Mouse (Mus musculus): ENCODE data around the gene Zfp60. TPM values are rescaled to one million over a fixed set of nuclear protein-coding genes. Genes with fewer than 3 reads are reported as not detected.
"Not testable (repeated sequence)": the region's sequence is repeated elsewhere in the genome, so short reads cannot be mapped to it uniquely, and the experiment has no call there.

The Zfp60 gene
- polyA plus RNA-seq, 1 experiment from 2014 or later, result 126 TPM

DNA sequence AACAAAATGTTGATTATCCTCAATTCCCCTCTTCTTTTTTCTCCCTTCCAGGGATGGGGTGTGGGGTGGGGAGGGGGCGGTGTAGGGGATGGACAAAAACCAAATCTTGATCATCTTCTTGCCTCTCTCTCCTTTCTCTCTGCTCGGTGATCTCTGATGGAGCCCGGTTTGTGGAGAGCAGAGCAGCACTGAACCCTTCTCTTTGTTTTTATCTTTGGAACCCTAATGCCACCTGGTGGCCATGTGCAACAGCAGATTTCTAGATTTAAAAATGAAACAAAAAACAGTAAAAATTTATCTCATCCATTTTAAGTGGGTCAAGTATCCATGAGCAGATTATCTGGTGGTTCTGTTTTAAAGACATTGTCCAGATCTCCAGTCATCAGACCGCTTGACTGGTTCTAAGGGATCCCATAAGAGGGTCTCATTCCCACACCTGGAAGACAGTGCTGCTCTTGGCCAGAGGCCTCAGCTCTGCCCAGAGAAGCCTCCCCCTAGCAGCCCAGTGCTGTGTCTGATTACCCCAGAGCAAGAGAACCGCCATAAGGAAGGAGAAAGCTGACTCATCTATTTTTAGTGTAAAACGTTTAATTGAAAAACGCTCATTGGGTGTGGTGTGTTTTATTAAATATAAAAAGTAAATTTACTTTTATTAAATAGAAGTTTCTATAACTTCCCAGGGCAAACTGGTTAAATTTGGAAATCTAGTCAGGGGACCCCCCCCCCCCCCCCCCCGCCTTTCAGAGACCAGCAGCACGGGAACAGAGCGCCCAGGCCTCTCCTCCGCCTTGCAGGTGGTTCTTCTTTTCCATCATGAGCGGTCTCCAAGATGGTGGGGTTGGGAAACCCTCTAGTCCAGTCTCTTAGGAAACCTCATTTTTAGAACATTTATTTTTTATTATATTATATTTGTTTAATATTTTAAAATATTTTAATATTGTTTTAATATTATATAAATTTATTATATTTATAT lies 5.3 kb upstream of the Zfp60 start:
- 0 out of 2 replicates have a peak overlapping the region, but pooled peaks have one; percentile 3 for H3K4me2 ChIP-seq (replicated peaks)
- H3K36me3 ChIP-seq, result no peaks in the 10 kb centered on the region
- H3K27me3 ChIP-seq, result no peaks in the 10 kb centered on the region
- WGBS, result 37% methylated on average over 12 of the region's 12 CpGs
- H3K9ac ChIP-seq (replicated peaks), result peak overlapping the region; percentile 32; the same call in 1 of the 2 replicates
- H3K4me1 ChIP-seq, result peaks cover 4% of the 10 kb centered on the region; the same call in 1 of the 2 replicates
- H3K4me3 ChIP-seq, result no peak overlapping the region
- H3K27ac ChIP-seq (replicated peaks), result peak overlapping the region; percentile 75
- ATAC-seq (replicated peaks), result peak; percentile 88
- H3K9me3 ChIP-seq, result no peaks in the 10 kb centered on the region

DNA sequence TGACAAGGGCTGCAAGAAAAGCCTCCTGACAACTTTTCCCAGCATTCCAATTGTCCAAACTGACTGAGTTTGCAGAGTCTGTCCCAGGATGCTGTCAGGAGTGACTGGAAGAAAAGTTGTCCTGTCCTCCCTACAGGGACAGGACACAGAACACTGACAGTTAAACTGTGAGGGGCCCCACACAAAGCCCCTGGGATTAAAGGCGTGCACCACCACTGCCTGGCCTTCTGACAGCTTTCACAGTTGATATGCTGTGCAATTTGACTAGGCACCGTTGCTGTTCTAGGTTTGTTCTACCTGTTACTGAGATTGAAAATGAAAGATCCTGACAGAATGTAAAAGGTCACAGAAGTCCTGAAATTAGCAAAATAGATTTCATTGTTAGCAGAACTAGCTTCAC lies 3.7 kb upstream of the Zfp60 start:
- H3K4me2 ChIP-seq (replicated peaks), result no peak overlapping the region
- H3K9me3 ChIP-seq, result no peaks in the 10 kb centered on the region
- no peak for ATAC-seq (replicated peaks)
- no peaks in the 10 kb centered on the region for H3K27me3 ChIP-seq
- no peak overlapping the region for H3K4me3 ChIP-seq
- WGBS, result 44% methylated on average over 2 of the region's 2 CpGs
- H3K36me3 ChIP-seq, result no peaks in the 10 kb centered on the region
- peaks cover 8% of the 10 kb centered on the region for H3K4me1 ChIP-seq
- no peak overlapping the region for H3K27ac ChIP-seq (replicated peaks)
- no peak overlapping the region for H3K9ac ChIP-seq (replicated peaks)

DNA sequence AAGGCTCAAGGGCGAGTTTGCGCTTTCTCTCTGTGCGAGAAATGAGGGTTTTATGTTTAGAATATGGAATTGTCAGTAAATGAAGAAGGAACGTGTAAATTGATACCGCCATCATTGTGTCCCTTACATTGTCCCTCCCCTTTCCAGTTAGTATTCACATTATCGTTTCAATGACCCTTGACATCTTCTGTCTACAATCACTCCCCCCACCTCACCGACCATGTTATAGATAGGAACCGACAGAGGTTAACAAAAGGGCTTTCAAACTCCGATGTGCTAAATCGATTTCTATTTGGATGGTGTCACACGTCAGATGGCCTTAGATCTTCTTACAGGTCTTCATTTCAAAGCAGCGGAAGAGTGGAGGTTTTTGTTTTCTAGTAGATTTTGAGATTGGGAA lies 757 bp downstream of the Zfp60 start:
- ATAC-seq (replicated peaks), result no peak
- H3K36me3 ChIP-seq, result no peaks in the 10 kb centered on the region
- H3K4me1 ChIP-seq, result peaks cover 40% of the 10 kb centered on the region
- H3K9me3 ChIP-seq, result no peaks in the 10 kb centered on the region
- peak overlapping the region; percentile 66 for H3K4me3 ChIP-seq
- peak overlapping the region; percentile 61 for H3K4me2 ChIP-seq (replicated peaks)
- peak overlapping the region; percentile 97 for H3K27ac ChIP-seq (replicated peaks)
- WGBS, result 1% methylated on average over 12 of the region's 12 CpGs
- no peaks in the 10 kb centered on the region for H3K27me3 ChIP-seq
- peak overlapping the region; percentile 91 for H3K9ac ChIP-seq (replicated peaks)

DNA sequence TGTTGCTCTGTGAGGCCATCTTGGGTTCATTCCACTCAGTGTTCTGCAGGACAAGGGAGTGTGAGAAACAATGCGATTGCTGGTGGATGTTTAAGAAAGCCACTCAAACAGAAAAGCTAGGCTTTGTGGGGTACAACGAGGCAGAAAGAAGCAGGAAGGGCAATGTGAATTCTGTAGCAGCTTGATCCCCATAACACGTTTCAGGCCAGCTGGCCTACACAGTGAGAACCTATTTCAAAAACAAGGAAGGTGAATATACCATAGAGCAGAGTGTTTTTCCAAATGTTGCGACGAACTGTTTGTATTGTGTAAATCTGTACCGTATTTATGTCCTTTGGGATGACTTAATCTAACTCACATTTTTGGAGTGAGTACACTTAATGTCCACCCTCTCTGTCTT lies 1.3 kb downstream of the Zfp60 start:
- Histone ChIP-seq H3K36me3 (no peaks in the 10 kb centered on the region), H3K27me3 (no peaks in the 10 kb centered on the region), H3K9me3 (no peaks in the 10 kb centered on the region), H3K27ac (replicated peaks) (peak overlapping the region; percentile 97), H3K9ac (replicated peaks) (peak overlapping the region; percentile 91), H3K4me1 (peaks cover 40% of the 10 kb centered on the region), H3K4me3 (peak overlapping the region; percentile 66), H3K4me2 (replicated peaks) (peak overlapping the region; percentile 61)
- 49% methylated on average over 6 of the region's 6 CpGs for WGBS
- ATAC-seq (replicated peaks), result no peak

DNA sequence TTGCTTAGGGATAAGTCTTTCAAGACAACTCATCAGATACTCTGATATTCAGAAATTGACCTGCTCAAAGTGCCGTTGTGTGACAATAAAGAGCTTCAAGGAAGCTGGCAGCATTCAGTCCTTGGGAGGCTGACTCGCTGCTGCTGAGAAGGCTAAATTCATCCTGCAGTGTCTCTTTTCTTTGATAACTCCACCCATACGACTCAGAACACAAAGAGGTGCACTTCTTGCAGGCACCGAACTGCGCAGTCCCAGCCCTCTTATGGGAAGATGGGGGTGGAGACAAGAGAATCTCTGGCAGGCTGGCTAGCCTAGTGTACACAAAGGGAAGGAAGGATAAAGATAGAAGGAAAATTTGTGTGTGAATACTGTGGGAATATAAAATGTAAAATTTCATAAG lies 4.3 kb downstream of the Zfp60 start:
- Histone ChIP-seq H3K4me3 (peak overlapping the region; percentile 11; the same call in 1 of the 2 replicates), H3K27ac (replicated peaks) (peak overlapping the region; percentile 76), H3K9me3 (no peaks in the 10 kb centered on the region), H3K4me2 (replicated peaks) (peak overlapping the region; percentile 61), H3K36me3 (peaks cover 24% of the 10 kb centered on the region), H3K4me1 (peaks cover 40% of the 10 kb centered on the region), H3K27me3 (no peaks in the 10 kb centered on the region), H3K9ac (replicated peaks) (0 out of 2 replicates have a peak overlapping the region, but pooled peaks have one; percentile 23)
- 7% methylated on average over 5 of the region's 5 CpGs for WGBS
- ATAC-seq (replicated peaks), result no peak

DNA sequence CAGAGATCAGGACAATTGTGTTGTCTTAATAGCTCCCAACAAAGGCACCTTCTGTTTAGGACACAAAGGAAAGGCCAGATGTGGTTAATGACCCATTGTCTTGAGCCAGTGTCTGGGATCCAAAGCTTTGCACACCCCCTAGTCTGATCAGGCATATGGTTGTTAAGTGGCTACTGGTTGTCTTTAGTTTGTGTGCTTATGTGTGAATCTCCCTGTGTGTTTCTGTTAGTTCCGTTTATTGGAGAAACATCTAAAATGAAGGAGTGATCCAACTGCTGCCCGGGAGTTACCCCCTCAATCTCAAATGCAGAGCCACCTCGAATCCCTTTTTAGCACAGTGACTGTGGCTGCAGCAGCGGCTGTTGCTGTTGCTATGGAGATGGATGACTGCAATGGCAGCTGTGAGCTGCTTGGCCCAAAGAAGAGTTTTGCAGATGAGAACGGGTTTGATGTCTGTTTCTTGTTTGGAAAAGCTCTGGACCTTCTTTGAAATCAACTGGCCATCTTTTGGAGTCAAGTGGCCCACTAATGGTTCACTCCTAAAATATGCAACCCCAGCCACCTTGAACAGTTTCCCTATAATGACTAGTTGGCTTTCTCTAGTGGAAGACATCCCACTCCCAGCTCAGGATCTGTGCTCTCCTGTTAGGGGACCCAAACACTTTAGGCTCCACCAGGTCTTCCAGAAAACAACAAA lies 25.3 kb downstream of the Zfp60 start:
- Histone ChIP-seq H3K27ac (replicated peaks) (peak overlapping the region; percentile 68), H3K9ac (replicated peaks) (no peak overlapping the region), H3K27me3 (no peaks in the 10 kb centered on the region), H3K36me3 (peaks cover 13% of the 10 kb centered on the region), H3K4me1 (peaks cover 13% of the 10 kb centered on the region), H3K4me2 (replicated peaks) (no peak overlapping the region), H3K4me3 (no peak overlapping the region), H3K9me3 (no peaks in the 10 kb centered on the region)
- 4% methylated on average over 5 of the region's 5 CpGs for WGBS
- peak; percentile 80 for ATAC-seq (replicated peaks)

DNA sequence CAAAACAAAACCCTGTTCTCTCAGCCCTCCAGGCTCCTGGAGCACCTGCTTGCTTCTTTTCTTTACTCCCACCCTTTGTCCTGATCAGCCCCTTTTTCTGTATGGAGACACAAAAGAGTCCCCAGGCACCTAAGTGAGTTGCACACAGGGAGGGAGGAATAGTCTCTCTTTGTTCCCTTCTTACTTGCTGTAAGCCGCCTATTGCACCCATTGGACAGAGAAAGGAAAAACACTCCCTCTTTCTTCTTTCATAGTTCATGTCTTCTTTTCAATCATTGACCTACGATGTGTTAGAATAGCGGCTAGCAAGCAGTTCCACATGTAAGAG lies 25.8 kb downstream of the Zfp60 start:
- ATAC-seq (replicated peaks), result 0 out of 2 replicates have a peak, but pooled peaks have one; percentile 43
- peaks cover 9% of the 10 kb centered on the region; the same call in 1 of the 2 replicates for H3K36me3 ChIP-seq
- 1% methylated on average over 3 of the region's 3 CpGs for WGBS
- H3K27ac ChIP-seq (replicated peaks), result peak overlapping the region; percentile 68
- H3K9me3 ChIP-seq, result no peaks in the 10 kb centered on the region
- H3K4me3 ChIP-seq, result no peak overlapping the region
- H3K4me1 ChIP-seq, result peaks cover 13% of the 10 kb centered on the region
- no peak overlapping the region for H3K9ac ChIP-seq (replicated peaks)
- no peak overlapping the region for H3K4me2 ChIP-seq (replicated peaks)
- no peaks in the 10 kb centered on the region for H3K27me3 ChIP-seq

DNA sequence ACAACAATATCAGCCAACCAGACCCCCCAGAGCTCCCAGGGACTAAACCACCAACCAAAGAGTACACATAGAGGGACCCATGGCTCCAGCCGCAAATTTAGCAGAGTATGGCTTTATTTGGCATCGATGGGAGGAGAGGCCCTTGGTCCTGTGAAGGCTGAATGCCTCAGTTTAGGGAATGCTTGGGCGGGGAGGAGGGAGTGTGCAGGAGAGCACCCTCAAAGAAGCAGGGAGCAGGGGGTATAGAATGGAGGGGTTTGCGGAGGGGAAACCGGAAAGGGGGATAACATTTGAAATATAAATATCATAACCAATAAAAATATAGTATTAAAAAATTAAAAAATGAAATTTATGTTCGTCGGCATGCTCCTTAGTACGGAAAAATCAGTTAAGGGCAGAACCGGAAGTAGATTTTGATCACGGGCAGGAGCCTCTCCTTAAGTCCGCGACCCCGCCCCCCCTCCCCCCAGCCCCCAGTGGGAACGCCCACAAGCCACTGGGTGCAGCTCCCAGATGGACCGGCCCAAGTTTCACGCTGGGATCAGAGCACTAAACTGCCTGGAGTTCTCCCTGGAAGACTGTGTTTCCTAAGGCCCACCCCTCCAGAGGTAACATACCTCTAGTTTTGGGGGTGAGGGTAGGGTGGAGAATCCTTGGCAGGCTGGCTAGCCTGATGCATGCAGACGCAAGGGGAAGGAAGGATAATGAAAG lies 34.1 kb downstream of the Zfp60 start:
- Histone ChIP-seq H3K4me1 (peaks cover 3% of the 10 kb centered on the region; the same call in 1 of the 2 replicates), H3K4me2 (replicated peaks) (peak overlapping the region; percentile 46), H3K27me3 (no peaks in the 10 kb centered on the region), H3K4me3 (peak overlapping the region; percentile 32), H3K9ac (replicated peaks) (peak overlapping the region; percentile 24; the same call in 1 of the 2 replicates), H3K9me3 (no peaks in the 10 kb centered on the region), H3K27ac (replicated peaks) (no peak overlapping the region), H3K36me3 (no peaks in the 10 kb centered on the region)
- 17% methylated on average over 17 of the region's 17 CpGs for WGBS
- ATAC-seq (replicated peaks), result no peak

DNA sequence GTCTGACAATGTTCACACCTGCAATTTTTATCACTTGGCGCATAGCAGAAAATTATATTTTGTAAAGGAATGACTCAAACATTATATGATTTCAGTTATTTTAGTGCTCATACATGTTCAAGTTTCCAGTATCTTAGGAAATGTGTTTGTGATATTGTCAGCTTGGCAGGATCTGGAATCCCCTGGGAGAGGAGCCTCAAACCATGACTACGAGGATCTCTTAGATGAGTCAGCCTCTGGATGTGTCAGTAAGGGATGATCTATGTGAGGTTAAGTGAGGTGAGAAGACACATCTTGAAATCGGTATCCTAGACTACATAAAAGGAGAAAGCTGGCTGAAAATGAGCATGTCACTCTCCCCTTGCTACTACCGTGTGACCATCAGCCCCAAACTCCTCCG lies 58.1 kb downstream of the Zfp60 start:
- ATAC-seq (replicated peaks), result no peak
- Histone ChIP-seq H3K36me3 (no peaks in the 10 kb centered on the region), H3K27me3 (no peaks in the 10 kb centered on the region), H3K27ac (replicated peaks) (no peak overlapping the region), H3K4me1 (no peaks in the 10 kb centered on the region), H3K9ac (replicated peaks) (no peak overlapping the region), H3K4me2 (replicated peaks) (no peak overlapping the region), H3K4me3 (no peak overlapping the region), H3K9me3 (peaks cover 15% of the 10 kb centered on the region; the same call in 1 of the 2 replicates)
- 88% methylated on average over 5 of the region's 5 CpGs for WGBS

DNA sequence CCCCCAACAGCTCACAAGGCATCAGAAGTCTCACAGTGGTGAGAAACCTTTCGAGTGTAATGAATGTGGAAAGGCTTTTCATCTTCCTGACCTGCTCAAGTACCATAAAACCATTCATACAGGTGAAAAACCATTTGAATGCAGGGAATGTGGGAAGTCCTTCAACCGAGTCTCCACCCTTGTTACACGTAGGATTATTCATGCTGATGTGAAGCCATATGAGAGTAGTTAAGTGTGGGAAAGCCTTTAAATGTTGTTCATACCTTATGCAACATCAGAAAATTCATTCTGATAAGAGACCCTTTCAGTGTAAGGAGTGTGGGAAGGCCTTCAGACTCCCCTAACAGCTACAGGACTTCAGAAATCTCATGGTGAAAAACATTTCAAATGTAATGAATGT lies 62.7 kb downstream of the Zfp60 start:
- H3K36me3 ChIP-seq; H3K9ac ChIP-seq (replicated peaks); ATAC-seq (replicated peaks); H3K9me3 ChIP-seq; H3K4me2 ChIP-seq (replicated peaks); H3K4me1 ChIP-seq; H3K4me3 ChIP-seq; H3K27me3 ChIP-seq; H3K27ac ChIP-seq (replicated peaks): not testable (repeated sequence)
- 42% methylated on average over 3 of the region's 3 CpGs for WGBS

DNA sequence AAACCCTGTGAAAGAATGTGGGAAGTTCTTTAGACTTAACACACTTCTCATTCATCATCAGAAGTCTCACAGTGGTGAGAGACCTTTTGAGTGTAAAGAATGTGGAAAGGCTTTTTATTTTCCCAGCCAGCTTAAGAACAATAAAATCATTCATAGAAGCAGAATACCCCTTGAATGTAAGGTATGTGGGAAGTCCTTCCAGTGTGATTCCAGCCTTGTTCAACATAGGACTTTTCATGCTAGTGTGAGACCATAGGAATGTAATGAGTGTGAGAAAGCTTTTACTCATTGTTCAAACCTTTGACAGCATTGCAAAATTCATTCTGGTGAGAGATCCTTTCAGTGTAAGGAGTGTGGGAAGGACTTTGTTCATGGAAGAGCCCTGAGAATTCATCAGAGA lies 63.4 kb downstream of the Zfp60 start:
- H3K4me1 ChIP-seq, result peaks cover 8% of the 10 kb centered on the region; the same call in 1 of the 2 replicates

More for the DNA sequence above, 63.4 kb downstream of the Zfp60 start:
- Histone ChIP-seq H3K9ac (replicated peaks) (no peak overlapping the region), H3K27ac (replicated peaks) (no peak overlapping the region), H3K4me3 (no peak overlapping the region), H3K27me3 (no peaks in the 10 kb centered on the region), H3K4me2 (replicated peaks) (no peak overlapping the region), H3K36me3 (no peaks in the 10 kb centered on the region), H3K9me3 (no peaks in the 10 kb centered on the region)
- ATAC-seq (replicated peaks), result no peak
